ENCODE assay signal across 8 mouse cellular contexts in the genomic region with DNA sequence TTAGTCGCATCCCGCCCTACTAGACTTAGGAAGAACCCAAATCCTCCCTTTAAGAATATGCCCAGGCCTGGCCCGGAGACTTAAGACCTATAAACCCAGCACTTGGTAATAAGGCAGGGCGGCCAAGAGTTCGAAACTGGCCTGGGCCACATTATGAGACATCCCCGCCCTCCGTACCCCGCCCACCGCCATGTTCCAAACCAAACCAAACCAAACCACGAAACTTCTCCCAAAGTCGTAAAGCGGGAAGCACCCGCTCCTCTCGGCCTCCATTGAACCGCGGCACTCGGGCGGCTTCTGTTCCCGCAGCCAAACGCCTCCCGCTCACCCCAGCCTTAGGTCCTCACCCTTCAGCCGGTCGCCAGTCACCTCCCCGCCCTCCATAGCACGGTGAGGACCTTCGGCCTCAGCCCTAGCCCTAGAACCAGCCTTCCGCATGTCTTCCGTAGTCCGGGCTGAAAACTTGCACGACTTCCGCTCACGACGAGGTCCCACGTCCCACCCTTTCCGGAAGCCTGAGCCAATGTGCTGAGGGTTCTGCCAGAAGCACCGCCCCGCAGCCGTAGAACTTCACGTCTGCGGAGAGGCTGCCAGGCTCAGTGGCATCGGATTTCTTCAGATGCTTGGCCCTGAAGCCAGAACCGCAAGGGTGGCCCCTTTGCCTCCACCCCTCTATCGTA. TPM values are rescaled to one million over a fixed set of nuclear protein-coding genes. Genes with fewer than 3 reads are reported as not detected.
A peak's percentile ranks its signal among the peaks of the same experiment; 100 is the strongest.
DNase-seq lines count a peak whose midpoint lies in the region; ATAC-seq lines count a peak whose summit lies in the region.

Gene Rrp36 (minus strand): TSS at position 503 of the 680 bp plus-strand sequence.

- H3K9ac ChIP-seq in hindbrain, embryonic 16.5 days (ENCODE audit: low read depth, low read length): peak within 1 kb of the TSS; percentile 75

- peak; percentile 94 for ATAC-seq in hindbrain, embryonic 16.5 days

- H3K9me3 ChIP-seq in hindbrain, embryonic 16.5 days (ENCODE audit: control insufficient read depth, low read length): no peaks in the 10 kb centered on the region

- H3K27ac ChIP-seq in hindbrain, embryonic 16.5 days (ENCODE audit: low read depth, low read length): peak within 1 kb of the TSS; percentile 77
- H3K27ac ChIP-seq in macrophage: peak within 1 kb of the TSS; percentile 62

- H3K4me2 ChIP-seq in hindbrain, embryonic 16.5 days (ENCODE audit: low read length): peak within 1 kb of the TSS; percentile 86

- no peaks in the 10 kb centered on the region for H3K27me3 ChIP-seq in hindbrain, embryonic 16.5 days (replicated peaks; ENCODE audit: control insufficient read depth, insufficient read depth, low read length)

- H3K36me3 ChIP-seq in hindbrain, embryonic 16.5 days (ENCODE audit: control insufficient read depth, insufficient read depth, low read length): peaks cover 43% of the 10 kb centered on the region
- H3K36me3 ChIP-seq in macrophage (ENCODE audit: inconsistent target): peaks cover 47% of the 10 kb centered on the region

- H3K79me2 ChIP-seq in macrophage (ENCODE audit: inconsistent target): peaks cover 54% of the 10 kb centered on the region

- WGBS in hindbrain, embryonic 16.5 days: 1% methylated on average over 43 of the region's 43 CpGs
- 1% methylated on average over 42 of the region's 43 CpGs for WGBS in macrophage (ENCODE audit: missing documents)

- H3K4me3 ChIP-seq in hindbrain, embryonic 16.5 days (ENCODE audit: low read length): peak within 1 kb of the TSS; percentile 85
- peak within 1 kb of the TSS; percentile 91 for H3K4me3 ChIP-seq in macrophage (ENCODE audit: inconsistent target)

- peak; percentile 84 for DNase-seq in WW6 (ENCODE audit: low read depth, low spot score)
- DNase-seq in cerebellum, postnatal 4 days (ENCODE audit: low spot score in 2 of 2): peak; percentile 72 to 85
- DNase-seq in gastrocnemius, adult 18-20 months (ENCODE audit: low spot score): peak; percentile 93
- peak; percentile 91 to 92 for DNase-seq in left cerebral cortex, adult 18-20 months (ENCODE audit: low spot score in 2 of 2)
- DNase-seq in right cerebral cortex, adult 18-20 months: peak; percentile 92
- DNase-seq in urinary bladder, postnatal 10 days (ENCODE audit: low spot score): peak; percentile 66

- H3K4me1 ChIP-seq in hindbrain, embryonic 16.5 days (ENCODE audit: control insufficient read depth, insufficient read depth, low read depth, low read length): peaks cover 16% of the 10 kb centered on the region

RNA-seq across cellular contexts. Expression of gene Rrp36, which starts in this region (rescaled TPM):
- 10 to 100 TPM in 1 of 2 experiments, 1 to 10 TPM in 1; 8.4 to 11.8 TPM for total RNA-seq in gastrocnemius, adult 18-20 months (2021)
- polyA plus RNA-seq in hindbrain, embryonic 16.5 days (2015; fragmentation: Nextera tagmentation; extraction: Ambion mirVana): 51.4 and 54.8 TPM in 2 replicates
- total RNA-seq in left cerebral cortex, adult 18-20 months (2021): 10 to 100 TPM; 17.1 to 17.2 TPM
- total RNA-seq in macrophage (2018; cell fraction: chromatin; rRNA removed): 10 to 100 TPM in 24 of 26 experiments, 1 to 10 TPM in 2; 7.2 to 26.0 (median 17.8) TPM
- 10 to 100 TPM; 23.3 to 43.0 (median 35.7) TPM for total RNA-seq in macrophage (2018; cell fraction: cytosol; rRNA removed)
- total RNA-seq in macrophage (2018; cell fraction: nucleus; rRNA removed): 10 to 100 TPM; 10.2 to 32.5 (median 19.9) TPM
- 30.5 to 52.1 TPM (median 39.7 TPM) in 3 replicates for polyA plus RNA-seq in macrophage (2018)

Comparison
In these comparisons a context has a peak if more than half of its experiments do, and no peak if none do; other contexts are left out.
1. Peak in every context shown above with its lines: DNase-seq, ATAC-seq, H3K4me3 ChIP-seq and H3K27ac ChIP-seq.